Mouse (Mus musculus): ENCODE data around the gene Dennd1a.

The Dennd1a gene

GRCm38 (mm10) chr2:37796021-37796420, 491.2 kb downstream of the Dennd1a start:
- DNase-seq, result no peak

GRCm38 (mm10) chr2:37791340-37791739, 495.9 kb downstream of the Dennd1a start:
- no peak for DNase-seq

- no peak for DNase-seq
These were observed 496.5 kb downstream of the Dennd1a start for GRCm38 (mm10) chr2:37790738-37791137.

DNA sequence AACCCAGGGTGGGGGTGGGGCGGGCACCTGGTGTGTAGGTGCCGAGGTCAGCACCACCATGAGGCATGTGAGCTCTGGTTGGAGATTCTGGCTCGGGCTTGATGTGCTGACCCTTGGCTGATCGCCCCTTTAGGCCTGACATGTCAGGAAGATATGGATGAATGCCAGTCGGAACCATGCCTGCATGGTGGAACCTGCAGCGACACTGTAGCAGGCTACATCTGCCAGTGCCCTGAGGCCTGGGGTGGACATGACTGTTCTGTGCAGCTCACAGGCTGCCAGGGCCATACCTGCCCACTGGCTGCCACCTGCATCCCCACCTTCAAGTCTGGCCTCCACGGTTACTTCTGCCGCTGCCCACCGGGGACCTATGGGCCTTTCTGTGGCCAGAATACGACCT, 497.2 kb downstream of the Dennd1a start:
- DNase-seq, result no peak

- DNase-seq, result no peak
These were observed 498.2 kb downstream of the Dennd1a start for GRCm38 (mm10) chr2:37789029-37789428.

GRCm38 (mm10) chr2:37788176-37788962, 498.8 kb downstream of the Dennd1a start:
- DNase-seq, result no peak

GRCm38 (mm10) chr2:37786461-37786860, 500.7 kb downstream of the Dennd1a start:
- peak; percentile 29 for DNase-seq

DNA sequence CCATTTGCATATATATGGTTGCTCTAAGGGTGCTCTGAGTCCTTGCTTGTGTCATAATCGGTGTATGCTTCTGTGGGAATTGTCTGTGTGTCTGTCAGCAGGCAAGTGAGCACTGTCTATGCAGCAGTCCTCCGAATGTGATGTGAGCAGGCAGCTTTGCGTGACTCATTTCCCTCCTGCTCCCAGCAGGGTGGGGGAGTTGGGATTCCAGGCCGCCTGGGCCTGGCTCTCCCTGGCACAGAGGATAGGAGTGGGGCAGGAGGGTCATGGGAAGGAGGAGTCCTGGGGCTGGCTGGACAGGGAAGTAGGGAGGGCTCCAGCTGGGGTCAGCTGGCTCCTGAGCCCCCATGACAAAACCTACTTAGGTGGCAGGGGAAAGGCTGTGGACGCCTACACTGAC, 502.7 kb downstream of the Dennd1a start:
- DNase-seq, result no peak

DNA sequence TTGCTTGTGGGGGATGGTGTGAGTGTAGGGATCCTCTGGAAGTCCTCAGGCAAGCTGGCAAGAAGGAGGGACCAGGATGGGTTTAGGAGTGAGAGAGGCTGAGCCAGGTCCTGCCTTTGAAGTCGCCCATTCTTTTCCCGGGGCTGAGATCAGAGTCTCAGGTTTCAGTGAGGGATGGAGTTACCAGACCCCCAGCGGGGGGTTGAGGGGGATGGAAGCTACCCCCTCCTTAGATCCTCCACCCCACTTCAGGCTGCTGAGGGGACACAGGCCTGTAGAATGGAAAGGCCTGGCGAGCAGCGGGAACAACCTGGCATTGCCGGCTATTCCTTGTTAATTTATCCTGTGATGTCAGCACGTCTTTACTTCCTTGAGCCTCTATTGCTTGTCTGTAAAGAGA, 505.2 kb downstream of the Dennd1a start:
- DNase-seq, result no peak

DNA sequence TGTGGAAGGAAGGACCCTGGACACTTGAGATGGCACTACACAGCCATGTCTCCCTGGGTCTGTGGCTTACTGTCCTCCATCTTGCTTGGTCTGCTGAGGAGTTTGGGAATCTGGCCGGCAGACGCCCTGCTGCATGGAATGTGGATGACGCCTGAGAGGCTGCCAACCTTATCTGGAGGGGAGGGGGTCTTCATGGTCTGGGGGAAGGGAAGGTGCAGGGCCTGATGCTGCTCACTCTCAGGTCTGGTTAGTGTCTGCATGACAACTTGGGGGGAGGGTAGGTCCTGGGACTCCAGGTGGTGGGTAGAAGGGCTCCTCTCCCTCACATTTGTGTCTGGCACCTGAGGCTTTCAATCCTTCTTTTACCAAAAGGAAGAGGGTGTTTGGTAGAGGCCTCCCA, 505.8 kb downstream of the Dennd1a start:
- DNase-seq, result no peak

- no peak for DNase-seq
These were observed 506.8 kb downstream of the Dennd1a start for GRCm38 (mm10) chr2:37780270-37780929.

DNA sequence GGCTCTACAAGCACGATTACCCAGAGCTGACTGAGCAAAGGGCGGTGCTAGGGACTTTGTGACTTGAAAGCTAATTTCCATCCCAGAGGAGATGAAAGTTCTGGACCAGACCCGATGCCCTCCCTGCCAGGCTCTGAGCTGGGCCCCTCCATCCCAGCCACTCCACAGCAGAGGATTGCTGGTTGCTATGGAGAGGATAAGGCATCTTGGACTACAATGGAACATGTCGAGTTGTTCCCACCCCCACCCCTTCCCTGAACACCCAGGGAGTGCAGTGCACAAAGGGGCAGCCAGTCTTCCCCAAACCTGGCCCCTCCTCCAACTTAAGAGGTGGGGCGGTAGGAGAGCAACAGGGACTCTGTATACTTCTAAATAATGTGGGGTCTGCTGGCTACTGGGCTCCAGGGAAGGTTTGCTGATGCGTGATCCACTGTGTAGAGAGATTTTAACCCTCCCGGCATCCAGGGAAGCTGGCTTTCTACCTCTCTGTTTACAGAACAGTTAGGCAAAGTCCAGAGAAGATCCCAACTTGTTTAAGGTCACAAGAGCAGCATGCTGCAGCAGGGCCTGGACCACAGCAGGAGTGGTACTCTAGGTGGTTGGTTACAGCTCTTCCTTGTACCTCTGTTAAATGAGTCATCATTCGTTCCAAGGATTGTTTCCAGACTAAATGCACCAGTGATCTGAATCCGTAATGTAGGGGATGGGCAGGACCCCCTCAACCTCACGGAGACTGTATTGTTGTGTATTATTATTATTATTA, 509.1 kb downstream of the Dennd1a start:
- no peak for DNase-seq

DNA sequence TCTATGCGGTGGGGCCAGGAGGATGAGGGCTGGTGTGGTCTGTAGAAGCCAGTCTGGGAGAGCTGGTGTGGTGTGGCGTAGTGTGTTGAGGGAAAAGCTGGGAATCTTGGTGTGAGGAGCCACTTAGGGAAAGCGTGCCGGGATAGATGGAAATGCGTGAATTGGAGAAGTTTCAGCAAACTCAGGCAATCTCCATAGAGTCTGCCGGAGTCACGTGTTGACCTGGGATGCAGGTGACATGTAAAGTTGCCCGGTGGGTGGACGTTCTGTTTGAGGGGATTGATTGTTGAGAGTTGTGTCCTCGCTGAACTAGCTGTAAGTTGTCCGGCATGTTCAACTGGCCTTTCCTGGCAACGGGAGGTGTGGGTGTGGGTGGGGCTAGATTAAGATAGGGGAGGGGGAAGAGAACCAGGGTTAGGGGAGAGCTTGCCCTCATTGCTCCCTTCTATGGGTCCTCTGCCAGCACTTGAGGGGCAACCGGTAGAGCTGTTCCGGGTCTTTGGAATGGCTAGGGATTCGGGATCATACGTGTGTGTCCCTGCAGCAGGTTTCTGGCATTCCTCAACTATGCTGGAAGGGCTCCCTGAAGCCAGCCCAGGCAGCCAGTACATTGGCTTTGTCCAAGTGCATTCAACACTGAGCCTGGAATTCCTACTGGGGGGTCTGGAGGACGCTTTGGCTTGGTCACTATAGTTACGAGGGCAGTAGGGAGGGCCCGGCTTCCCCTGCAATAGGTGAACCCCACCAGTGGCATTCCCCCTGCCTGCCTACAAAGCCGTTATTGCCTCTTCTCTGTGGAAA, 510.4 kb downstream of the Dennd1a start:
- DNase-seq, result no peak

DNA sequence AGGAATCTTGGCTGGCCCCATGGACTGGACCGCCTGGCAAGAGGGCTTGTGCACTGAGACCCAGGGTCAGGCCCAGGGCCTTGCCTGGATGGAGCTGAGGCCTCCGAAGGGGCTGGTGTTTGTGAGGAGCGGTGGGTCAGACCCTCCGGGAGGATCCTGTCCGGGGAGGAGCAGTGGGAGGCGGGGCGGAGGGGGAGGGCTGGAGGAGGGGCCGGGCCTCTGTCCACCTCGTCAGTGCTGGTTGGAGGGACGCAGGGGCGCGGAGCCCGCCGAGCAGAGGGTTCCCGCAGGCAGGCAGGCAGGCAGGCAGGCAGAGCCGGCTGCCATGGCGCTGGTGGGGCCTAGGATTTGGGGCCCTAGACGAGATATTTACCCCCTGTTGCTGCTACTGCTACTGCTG, 511.2 kb downstream of the Dennd1a start, which contains the start of gene Crb2:
Gene Crb2, plus strand, starts transcription at position 234 of the 400 bp plus-strand sequence.
- no peak for DNase-seq

DNA sequence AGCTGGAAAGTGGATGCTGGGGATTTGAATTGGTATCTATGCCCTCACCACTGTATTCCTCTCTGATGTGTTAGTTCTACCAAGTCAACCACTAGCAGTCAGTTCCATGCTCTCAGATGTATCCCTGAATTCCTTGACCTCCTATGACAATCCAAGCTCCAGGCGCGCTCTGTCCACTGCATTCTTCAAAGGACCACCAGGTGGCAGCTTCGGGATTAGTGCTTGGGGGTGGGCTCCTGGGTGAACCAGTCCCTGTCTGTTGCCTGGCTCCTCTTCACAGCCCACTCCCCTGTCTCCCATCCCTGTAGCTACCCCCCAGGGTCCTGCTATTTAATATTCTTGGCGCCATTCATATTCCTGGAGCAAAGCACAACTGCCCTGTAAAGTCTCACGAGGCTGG, 512.6 kb downstream of the Dennd1a start:
- peak; percentile 31 for DNase-seq

- peak; percentile 93 for DNase-seq
These were observed 515.4 kb downstream of the Dennd1a start for GRCm38 (mm10) chr2:37771618-37772285.

DNA sequence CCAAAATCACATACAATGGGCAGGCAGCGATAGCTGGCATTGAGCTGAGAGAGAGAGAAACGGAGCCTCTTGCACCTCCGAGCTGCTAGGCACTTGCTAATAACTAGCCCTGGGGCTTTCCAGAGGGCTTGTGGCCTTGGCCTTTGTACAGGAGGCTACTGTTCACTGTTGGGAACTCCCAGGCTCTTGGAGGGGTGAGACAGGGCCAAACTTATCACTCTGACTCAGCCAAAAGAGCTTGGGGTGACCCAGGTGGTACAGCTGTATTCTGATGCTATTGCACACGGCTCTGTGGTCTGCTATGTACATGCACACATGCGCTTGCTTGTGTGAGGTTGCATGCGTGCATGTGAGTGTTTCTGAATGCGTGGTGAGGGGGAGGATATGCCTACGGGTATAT, 517.4 kb downstream of the Dennd1a start:
- DNase-seq, result no peak

DNA sequence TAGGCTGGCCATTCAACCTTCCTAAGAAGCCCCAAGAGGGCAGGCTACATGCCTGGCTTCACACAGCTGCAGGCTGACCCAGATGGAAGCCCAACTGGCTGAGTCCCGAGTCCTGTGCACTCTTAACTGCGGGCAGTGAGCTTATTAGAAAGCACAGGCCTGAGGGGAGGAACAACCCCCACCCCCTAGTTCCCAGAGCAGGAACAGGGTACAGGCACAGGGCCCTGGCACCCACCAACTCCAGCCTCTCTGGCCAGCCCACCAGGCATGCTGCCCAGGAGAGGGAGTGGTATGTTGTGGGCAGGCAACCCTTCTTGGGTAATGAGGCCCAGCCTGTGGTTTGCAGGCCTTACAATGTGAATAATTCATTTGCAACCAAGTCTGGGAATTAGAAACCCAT, 518.3 kb downstream of the Dennd1a start:
- no peak for DNase-seq

GRCm38 (mm10) chr2:37767739-37768138, 519.5 kb downstream of the Dennd1a start:
- DNase-seq, result no peak

- peak; percentile 18 for DNase-seq
These were observed 520.1 kb downstream of the Dennd1a start for GRCm38 (mm10) chr2:37767080-37767547.

DNA sequence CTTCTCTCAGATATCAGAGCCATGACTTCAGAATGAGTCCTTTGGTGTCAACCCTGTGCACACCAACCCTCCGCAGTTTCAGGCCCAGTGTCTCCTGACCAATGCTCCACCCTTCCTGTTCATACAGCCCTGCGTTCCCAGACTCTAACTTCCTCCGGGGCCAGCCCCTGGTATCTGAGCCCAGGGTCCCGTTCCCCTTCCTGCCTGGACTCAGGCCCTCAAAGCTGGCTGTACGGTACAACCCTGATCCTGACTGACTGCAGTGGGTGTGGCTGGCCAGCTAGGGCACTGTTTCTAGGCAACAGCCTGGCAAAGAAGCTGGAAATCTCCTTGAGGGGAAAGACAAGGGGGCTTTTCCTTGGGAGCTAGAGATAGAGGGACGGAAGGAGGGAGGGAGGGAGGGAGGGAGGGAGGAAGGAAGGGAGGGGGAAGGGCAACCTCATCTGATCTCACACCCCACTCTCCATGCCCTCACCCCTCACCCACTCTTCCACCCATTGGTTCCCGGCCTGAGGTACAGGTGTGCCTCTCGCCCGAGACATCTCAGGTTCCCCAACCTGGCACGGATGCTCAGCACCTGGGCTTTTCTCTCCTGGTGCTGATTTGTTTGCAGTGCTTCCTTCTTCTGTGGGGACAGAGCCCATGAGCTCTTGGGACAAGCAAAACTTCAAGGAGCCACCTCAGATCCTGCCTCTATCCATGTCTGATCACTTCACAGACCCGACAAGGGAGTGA, 521.0 kb downstream of the Dennd1a start:
- peak; percentile 21 for DNase-seq

Data from thymus, postnatal 25 days (tissue).